Mouse (Mus musculus) cerebellum, adult 18-20 months (tissue): ENCODE results near the gene Luc7l2.

Source experiments
- DNase-seq, 2 experiments: peaks; one replicate each; pipeline ENCODE4 v3.0.0; 2021

Luc7l2 gene

GRCm38 (mm10) chr6:38580112-38580857 lies 29.2 kb downstream of the Luc7l2 start:
- DNase-seq, result no peak

DNA sequence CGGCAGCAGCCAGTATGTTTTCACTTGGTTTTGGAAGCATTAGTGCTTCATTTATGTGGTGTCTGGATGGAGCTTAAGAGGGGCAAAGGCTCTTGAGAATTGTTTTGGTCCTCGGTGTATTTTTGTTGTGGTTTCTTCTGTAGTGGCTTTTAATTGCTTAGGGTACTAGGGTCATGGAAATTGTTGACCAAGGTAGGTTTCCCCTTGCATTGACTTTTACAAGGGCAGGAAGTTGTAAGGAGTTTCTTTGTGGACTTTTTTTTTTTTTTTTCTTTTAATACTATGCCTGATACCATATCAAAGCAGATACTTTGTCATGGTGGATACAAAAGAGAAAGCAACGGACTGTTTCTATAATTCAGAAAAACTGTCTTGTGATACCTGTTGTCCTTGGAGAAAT lies 30.6 kb downstream of the Luc7l2 start:
- no peak for DNase-seq

DNA sequence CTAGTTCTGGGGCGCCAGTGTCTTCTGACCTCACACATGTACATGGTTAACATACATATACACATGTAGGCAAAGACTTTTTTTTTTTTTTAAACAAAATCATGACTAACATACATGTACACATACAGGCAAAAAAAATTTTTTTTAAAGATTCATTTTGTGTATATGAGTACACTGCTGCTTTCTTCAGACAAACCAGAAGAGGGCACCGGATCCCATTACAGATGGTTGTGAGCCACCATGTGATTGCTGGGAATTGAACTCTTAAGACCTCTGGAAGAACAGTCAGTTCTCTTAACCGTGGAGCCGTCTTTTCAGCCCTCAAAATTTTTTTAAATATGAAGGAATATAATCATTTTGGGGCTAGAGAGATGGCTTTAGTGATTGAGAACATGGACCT lies 46.3 kb downstream of the Luc7l2 start:
- no peak for DNase-seq

GRCm38 (mm10) chr6:38609892-38610291 lies 58.8 kb downstream of the Luc7l2 start:
- DNase-seq, result no peak

- no peak for DNase-seq
Observed at GRCm38 (mm10) chr6:38622406-38622805, 71.3 kb downstream of the Luc7l2 start.

DNA sequence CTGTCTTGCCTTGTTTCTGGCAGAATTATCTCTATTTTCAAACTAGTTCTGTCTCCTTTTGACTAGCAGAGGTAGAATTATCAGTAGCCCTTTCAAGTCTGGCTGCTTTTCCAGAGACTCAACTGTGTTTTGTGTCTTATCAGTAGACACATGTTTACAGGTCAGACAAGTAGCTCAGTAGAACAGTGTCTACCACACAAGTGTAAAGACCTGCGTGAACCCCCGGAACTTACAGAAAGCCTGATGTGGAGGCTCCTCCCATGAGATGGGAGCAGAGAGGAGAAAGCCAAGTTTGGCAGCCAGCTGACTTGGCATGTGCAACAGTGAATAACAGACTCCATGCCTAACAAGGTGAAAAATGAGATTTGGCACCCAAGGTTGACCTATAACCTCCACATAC lies 72.3 kb downstream of the Luc7l2 start:
- DNase-seq, result no peak

DNA sequence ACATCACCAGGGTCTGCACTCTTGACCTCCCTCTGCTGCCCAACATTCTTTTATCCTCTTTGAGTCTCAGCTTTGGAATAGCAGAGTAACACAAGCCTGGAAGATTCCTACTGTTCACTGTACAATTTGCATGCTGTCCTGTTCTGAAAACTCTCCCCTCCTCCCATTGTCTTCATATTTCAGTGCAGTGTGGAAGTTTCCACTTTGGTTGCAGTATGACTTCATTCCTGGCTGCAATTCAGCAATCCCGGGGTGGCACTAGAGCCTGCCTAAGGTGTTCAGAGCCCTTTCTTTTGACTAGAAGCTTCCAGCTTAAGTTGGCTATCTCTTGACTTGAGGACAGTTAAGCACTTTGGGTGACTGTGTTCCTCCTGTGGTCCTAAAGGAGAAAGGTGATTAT lies 73.3 kb downstream of the Luc7l2 start:
- DNase-seq, result peak; percentile 68 to 71

- DNase-seq, result no peak
Observed at GRCm38 (mm10) chr6:38626086-38626485, 75.0 kb downstream of the Luc7l2 start.

DNA sequence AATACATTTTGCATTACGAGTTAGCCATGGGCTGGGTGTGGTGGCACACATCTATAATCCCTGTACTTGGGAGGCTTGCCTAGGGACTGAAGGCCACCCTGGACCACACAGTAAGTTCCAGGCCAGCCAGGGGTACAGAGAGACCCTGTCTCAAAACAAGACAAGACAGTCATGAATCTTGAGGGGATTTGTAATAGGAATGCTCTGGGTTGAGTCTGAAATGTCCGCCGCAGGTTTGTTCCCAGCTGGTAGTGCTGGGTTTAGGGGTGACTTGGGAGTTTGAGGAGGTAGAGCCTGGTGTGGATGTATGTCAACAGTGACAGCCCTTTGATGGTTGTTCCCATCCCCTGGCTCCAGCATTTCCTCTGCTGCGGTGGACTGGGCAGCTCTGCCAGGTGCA lies 75.9 kb downstream of the Luc7l2 start:
- no peak for DNase-seq

GRCm38 (mm10) chr6:38627486-38627885 lies 76.4 kb downstream of the Luc7l2 start:
- no peak for DNase-seq

DNA sequence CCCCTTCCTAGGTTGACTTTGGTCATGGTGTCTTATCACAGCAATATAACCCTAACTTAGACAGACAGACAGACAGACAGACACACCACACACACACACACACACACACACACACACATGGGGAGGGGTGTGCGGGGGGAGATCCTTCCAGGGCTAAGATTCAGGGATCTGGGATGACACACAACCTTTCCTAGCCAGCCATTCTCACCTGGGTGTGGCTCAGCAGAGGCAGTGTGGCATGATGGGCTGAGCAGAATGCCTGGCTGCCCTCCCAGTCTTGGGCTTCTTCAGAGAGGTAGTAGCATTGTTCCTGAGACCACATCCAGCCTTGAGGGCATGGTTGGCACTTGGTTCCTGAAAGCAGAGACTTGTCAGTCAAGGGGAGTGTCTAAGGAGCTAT lies 78.4 kb downstream of the Luc7l2 start:
- no peak for DNase-seq

GRCm38 (mm10) chr6:38632826-38633225 lies 81.7 kb downstream of the Luc7l2 start:
- no peak for DNase-seq

DNA sequence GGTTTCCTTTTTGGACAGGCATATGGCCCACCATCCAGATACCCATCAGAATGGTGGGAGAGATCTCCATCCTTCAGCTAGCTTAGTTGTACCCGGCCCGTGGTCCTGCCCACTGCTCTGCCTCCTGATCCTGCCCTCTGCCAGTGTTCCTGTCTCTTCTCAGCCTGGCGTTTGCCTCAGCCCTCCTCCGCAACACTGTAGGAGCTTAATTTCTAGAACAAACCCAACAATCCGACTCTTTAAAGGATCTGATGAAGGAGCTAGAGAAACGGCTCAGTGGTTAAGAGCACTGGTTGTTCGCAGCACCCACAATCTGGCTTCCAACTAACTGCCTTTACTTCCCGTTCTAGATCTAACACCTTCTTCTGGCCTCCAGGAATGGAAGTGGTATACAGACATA lies 83.3 kb downstream of the Luc7l2 start:
- DNase-seq, result no peak

GRCm38 (mm10) chr6:38635941-38636851 lies 85.1 kb downstream of the Luc7l2 start:
- DNase-seq, result peak; percentile 22 to 52

DNA sequence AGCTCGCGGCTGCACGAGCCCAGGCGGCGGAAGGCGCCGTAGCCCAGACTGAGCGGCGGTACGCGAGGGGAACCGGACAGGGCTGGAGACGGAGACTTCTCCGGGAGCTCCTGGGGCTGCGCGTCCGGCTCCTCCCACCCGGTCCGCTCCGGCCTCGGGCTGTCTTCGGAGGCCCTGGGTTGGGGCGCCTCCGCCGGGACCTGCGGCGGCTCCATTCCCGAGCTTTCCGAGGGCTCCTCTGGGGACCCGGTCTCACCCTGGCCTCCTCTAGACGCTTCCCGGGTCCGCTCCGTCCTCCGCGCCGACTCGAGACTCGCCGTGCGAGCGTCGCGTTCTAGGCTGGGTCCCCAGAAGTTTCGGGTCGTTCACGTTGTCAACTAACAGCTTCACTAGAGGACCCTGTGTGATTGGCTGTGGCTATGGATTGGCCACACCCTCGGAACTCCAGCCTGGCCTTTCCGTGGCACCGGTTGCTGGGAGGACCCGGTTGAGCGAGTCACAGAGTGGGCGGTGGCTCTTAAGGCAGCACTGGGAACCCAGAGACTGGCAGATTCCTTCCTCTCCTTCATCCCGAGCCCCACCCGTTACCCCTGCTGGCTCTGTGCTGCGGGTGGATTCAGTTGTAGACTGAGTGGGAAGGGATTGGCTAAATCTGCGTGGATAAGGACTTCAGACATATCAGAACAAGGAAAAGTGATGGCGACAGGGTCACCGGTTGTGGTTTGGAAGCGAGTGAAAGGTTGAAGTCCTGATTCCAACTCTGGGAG lies 85.9 kb downstream of the Luc7l2 start, which contains the start of gene Klrg2:
Gene Klrg2 (minus strand): TSS at position 391 of the 767 bp plus-strand sequence.
- DNase-seq, result peak; percentile 39 to 42

GRCm38 (mm10) chr6:38640401-38640800 lies 89.3 kb downstream of the Luc7l2 start:
- DNase-seq, result no peak

- no peak for DNase-seq
Observed at GRCm38 (mm10) chr6:38641228-38641627, 90.1 kb downstream of the Luc7l2 start.

GRCm38 (mm10) chr6:38641645-38642044 lies 90.5 kb downstream of the Luc7l2 start:
- DNase-seq, result no peak

DNA sequence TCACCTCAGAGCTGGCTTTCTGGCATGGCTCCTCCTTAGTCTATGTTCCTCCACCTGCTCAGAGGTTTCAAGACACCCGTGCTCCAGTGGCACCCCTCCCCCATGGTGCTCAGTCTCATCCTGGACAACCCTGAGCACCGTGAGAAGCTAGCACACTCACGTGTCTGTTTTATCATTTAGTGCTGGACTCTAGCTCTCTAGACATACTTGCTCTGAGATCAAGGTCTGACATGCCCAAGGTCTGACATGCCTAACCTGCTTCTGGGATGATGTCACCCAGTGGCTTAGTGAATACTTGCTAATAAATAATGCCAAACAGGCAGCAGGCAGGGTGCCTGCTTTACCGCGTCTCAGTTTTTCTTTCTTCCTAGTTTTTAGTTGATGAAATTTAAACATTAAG lies 91.5 kb downstream of the Luc7l2 start:
- no peak for DNase-seq

DNA sequence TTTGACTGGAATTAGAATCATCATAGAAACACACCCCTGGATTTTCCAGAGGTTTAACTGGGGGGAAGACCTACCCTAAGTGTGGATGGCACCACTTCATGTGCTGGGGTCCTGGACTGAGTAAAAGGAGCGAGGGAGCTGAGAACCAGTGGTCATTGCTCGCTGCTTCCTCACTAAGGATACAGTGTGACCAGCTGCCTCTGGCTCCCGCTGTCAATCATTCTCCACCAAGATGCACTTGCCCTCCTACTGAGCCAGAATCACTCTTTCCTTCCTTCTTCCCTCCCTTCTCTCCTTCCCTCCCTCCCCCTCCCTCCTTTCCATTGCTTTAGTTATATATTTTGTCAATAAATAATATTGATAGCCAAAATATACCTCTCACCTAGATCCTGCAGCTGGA lies 91.9 kb downstream of the Luc7l2 start:
- DNase-seq, result no peak

DNA sequence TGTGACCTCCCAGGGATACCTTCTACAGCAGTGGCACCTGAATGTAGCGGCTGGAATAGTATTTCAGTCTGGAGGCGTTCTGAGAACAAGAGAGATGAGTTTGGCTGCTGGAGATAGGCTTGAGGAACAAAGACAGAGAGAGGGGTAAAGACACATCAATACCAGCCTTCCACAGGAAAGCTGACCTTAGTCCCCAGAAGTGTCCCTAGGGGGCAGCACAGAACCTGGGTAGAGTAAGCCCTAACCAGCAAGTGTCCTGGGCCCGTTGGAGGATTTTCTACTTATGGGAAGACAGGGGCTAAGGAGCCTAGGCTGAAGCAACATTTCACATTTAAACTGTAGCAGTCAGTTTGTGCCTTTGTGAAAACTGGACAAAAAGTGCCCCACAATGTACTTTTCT lies 98.4 kb downstream of the Luc7l2 start:
- DNase-seq, result peak in 1 of 2 experiments; percentile 23

DNA sequence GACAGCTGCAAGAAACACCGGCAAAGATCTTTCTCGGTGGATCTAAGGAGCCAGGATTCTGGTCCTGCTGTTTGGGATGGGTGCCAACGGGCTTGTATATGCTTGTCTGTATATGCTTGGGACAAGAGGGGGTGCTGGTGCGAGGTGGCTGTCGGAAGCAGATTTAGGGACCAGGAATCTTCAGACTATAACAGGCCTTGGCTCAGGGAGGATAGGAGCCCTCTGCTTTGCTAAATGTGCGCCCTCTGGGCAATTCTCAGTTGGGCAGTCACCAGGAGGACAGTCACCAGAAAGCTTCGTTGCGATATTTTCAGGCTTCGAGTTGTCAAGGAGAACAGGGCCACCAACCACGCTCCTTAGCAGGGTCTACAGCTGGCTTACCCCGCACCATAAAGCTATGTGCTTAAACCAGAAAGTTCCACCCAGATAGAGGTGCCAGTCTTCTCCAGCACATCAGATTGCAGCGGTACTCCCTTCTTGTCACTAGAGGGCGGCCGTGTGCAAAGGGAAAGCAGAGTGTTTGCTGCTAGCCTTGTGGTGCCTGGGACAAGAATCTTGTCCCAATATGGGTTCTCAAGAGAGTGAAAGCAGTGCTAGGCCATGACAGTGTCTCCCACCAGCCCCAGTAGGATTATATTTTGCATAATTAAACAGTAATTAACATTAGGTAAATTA lies 99.3 kb downstream of the Luc7l2 start:
- DNase-seq, result peak; percentile 70 to 76
